Mouse (Mus musculus) hindbrain, embryonic 15.5 days (tissue): ENCODE measurements around the gene Anapc15. TPM values are rescaled to one million over a fixed set of nuclear protein-coding genes. Genes with fewer than 3 reads are reported as not detected.
"Not testable (repeated sequence)": the region's sequence is repeated elsewhere in the genome, so short reads cannot be mapped to it uniquely, and the experiment has no call there.

Source experiments
- ATAC-seq: fragments of 200-750 bp; cut with Nextera tagmentation; 2 replicates; pipeline ENCODE4 v1.8.0; 2017; ENCODE audit warnings: low read depth, moderate number of reproducible peaks, moderate TSS enrichment; ENCODE audit not compliant: low FRiP score
- H3K27ac ChIP-seq: fragments of 300-500 bp; sonication (generic); replicated peaks from 2 replicates; pipeline ENCODE4 v1.5.1; 2015; ENCODE audit warnings: mild to moderate bottlenecking, inconsistent platforms
- H3K27me3 ChIP-seq: fragments of 300-500 bp; sonication (generic); 2 replicates; pipeline ENCODE4 v1.6.1; 2015; ENCODE audit warnings: control low read depth, inconsistent platforms
- H3K36me3 ChIP-seq: fragments of 300-500 bp; sonication (generic); 2 replicates; pipeline ENCODE4 v1.6.1; 2015; ENCODE audit warnings: control low read depth, inconsistent platforms
- H3K4me1 ChIP-seq: fragments of 300-500 bp; sonication (generic); replicated peaks from 2 replicates; pipeline ENCODE4 v1.6.1; 2015; ENCODE audit warnings: control low read depth, inconsistent platforms
- H3K4me2 ChIP-seq: fragments of 300-500 bp; sonication (generic); 2 replicates; pipeline ENCODE4 v1.6.1; 2015; ENCODE audit warnings: moderate library complexity, mild to moderate bottlenecking, inconsistent platforms
- H3K4me3 ChIP-seq: fragments of 300-500 bp; sonication (generic); 2 replicates; pipeline ENCODE4 v1.5.1; 2015; ENCODE audit warnings: mild to moderate bottlenecking, inconsistent platforms
- H3K9ac ChIP-seq: fragments of 300-500 bp; sonication (generic); 2 replicates; pipeline ENCODE4 v1.6.1; 2015; ENCODE audit warnings: inconsistent platforms
- H3K9me3 ChIP-seq: fragments of 300-500 bp; sonication (generic); 2 replicates; pipeline ENCODE4 v1.6.1; 2016; ENCODE audit warnings: control low read depth, inconsistent platforms
- WGBS: fragments of 180-500 bp; shearing (Covaris S2); methylation state at CpG from one replicate; pipeline ENCODE4 v1.1.7; 2015; 5-methylcytosine and 5-hydroxymethylcytosine counted together
- microRNA-seq: library from miRNA; unstranded; fragments of <30 nt; microRNA quantifications from one replicate; pipeline ENCODE4, GENCODE M21; 2016
- polyA plus RNA-seq: library from polyadenylated mRNA; unstranded; fragments of >200 nt; fragmentation: Nextera tagmentation; extraction: Ambion mirVana; gene quantifications from 2 replicates; pipeline ENCODE4 v1.2.1, GENCODE M21; 2015

Anapc15 gene
- polyA plus RNA-seq, 1 experiment from 2014 or later = 77.5 TPM

GRCm38 (mm10) chr7:101938348-101938747, 74.8 kb downstream of the Anapc15 start:
- Histone ChIP-seq H3K4me2 (no peak overlapping the region), H3K9me3 (no peaks in the 10 kb centered on the region), H3K27ac (no peak overlapping the region), H3K4me1 (peaks cover 22% of the 10 kb centered on the region), H3K9ac (no peak overlapping the region), H3K4me3 (no peak overlapping the region), H3K27me3 (no peaks in the 10 kb centered on the region), H3K36me3 (no peaks in the 10 kb centered on the region)
- WGBS = 88% methylated on average over 2 of the region's 2 CpGs
- no peak for ATAC-seq

- Histone ChIP-seq H3K27ac (no peak overlapping the region), H3K27me3 (no peaks in the 10 kb centered on the region), H3K4me2 (no peak overlapping the region), H3K9ac (no peak overlapping the region), H3K4me1 (peaks cover 18% of the 10 kb centered on the region), H3K4me3 (no peak overlapping the region), H3K9me3 (no peaks in the 10 kb centered on the region), H3K36me3 (no peaks in the 10 kb centered on the region)
- WGBS = 97% methylated on average over 4 of the region's 4 CpGs
- no peak for ATAC-seq
Measured at GRCm38 (mm10) chr7:101939758-101940157, 76.2 kb downstream of the Anapc15 start.

- not testable (repeated sequence) for H3K4me1 ChIP-seq, H3K4me2 ChIP-seq, ATAC-seq, H3K9me3 ChIP-seq, H3K36me3 ChIP-seq, H3K27ac ChIP-seq, H3K4me3 ChIP-seq, H3K9ac ChIP-seq, H3K27me3 ChIP-seq
- WGBS = over 99% methylated on average over 5 of the region's 5 CpGs
Measured at GRCm38 (mm10) chr7:101949008-101949407, 85.5 kb downstream of the Anapc15 start.

Small RNAs within 50 kb of the gene (microRNA-seq; reads per million reads assigned to microRNA genes)
- gene Gm22655 = not detected

Other genes starting within 250 kb of the Anapc15 start
- gene Clpb, start 200.1 kb upstream of the Anapc15 start, polyA plus RNA-seq = 37.5 and 43.5 TPM in 2 replicates
- 1.5 and 2.3 TPM in 2 replicates for gene Phox2a, start 45.4 kb upstream of the Anapc15 start, polyA plus RNA-seq
- gene Inppl1, start 25.5 kb upstream of the Anapc15 start, polyA plus RNA-seq = 17.2 and 18.2 TPM in 2 replicates
- gene Folr2, start 6.5 kb upstream of the Anapc15 start, polyA plus RNA-seq = 2.4 and 2.9 TPM in 2 replicates
- gene Folr1, start 7.1 kb downstream of the Anapc15 start, polyA plus RNA-seq = 29.8 and 51.4 TPM in 2 replicates
- 155 and 165 TPM in 2 replicates for gene Lamtor1, start 42.2 kb downstream of the Anapc15 start, polyA plus RNA-seq
- gene Tomt, start 42.6 kb downstream of the Anapc15 start, polyA plus RNA-seq = 0.45 and 0.49 TPM in 2 replicates
- 12.5 and 15.2 TPM in 2 replicates for gene Lrrc51, start 70.2 kb downstream of the Anapc15 start, polyA plus RNA-seq
- 43.3 and 46.5 TPM in 2 replicates for gene Numa1, start 70.4 kb downstream of the Anapc15 start, polyA plus RNA-seq
- 4.7 and 5.4 TPM in 2 replicates for gene Il18bp, start 155.0 kb downstream of the Anapc15 start, polyA plus RNA-seq
- 34.5 and 35.5 TPM in 2 replicates for gene Rnf121, start 201.8 kb downstream of the Anapc15 start, polyA plus RNA-seq
- 26.7 and 28.1 TPM in 2 replicates for gene Xndc1, start 201.8 kb downstream of the Anapc15 start, polyA plus RNA-seq
- gene Xntrpc, start 202.0 kb downstream of the Anapc15 start, polyA plus RNA-seq = 0.51 and 0.99 TPM in 2 replicates
- 0.81 TPM in 1 of 2 replicates, not detected in the other for gene Trpc2, start 219.4 kb downstream of the Anapc15 start, polyA plus RNA-seq
- 0.41 and 0.44 TPM in 2 replicates for gene Art1, start 238.0 kb downstream of the Anapc15 start, polyA plus RNA-seq
- gene Art5, start 245.8 kb downstream of the Anapc15 start, polyA plus RNA-seq = 0.17 and 0.28 TPM in 2 replicates